Mouse (Mus musculus) heart, postnatal 36 days (tissue): ENCODE data around the gene Rabggtb. TPM values are rescaled to one million over a fixed set of nuclear protein-coding genes. Genes with fewer than 3 reads are reported as not detected.
A peak's percentile ranks its signal among the peaks of the same experiment; 100 is the strongest.

ENCODE experiments used
- DNase-seq, 2 experiments: peaks; one replicate each; pipeline ENCODE4 v3.0.0; 2021 to 2022
- intact Hi-C: fragments of 180-260 bp; cut with DNase I; formaldehyde crosslinking; loops from one replicate; pipeline ENCODE4 v1.15.1; 2025
- total RNA-seq, 2 experiments: library from RNA; stranded (reverse); gene quantifications; 2 replicates each; pipeline ENCODE4 v1.2.3; 2021

Rabggtb gene
- total RNA-seq: 10 to 100 TPM; 92.9 to 93.6 TPM

DNA sequence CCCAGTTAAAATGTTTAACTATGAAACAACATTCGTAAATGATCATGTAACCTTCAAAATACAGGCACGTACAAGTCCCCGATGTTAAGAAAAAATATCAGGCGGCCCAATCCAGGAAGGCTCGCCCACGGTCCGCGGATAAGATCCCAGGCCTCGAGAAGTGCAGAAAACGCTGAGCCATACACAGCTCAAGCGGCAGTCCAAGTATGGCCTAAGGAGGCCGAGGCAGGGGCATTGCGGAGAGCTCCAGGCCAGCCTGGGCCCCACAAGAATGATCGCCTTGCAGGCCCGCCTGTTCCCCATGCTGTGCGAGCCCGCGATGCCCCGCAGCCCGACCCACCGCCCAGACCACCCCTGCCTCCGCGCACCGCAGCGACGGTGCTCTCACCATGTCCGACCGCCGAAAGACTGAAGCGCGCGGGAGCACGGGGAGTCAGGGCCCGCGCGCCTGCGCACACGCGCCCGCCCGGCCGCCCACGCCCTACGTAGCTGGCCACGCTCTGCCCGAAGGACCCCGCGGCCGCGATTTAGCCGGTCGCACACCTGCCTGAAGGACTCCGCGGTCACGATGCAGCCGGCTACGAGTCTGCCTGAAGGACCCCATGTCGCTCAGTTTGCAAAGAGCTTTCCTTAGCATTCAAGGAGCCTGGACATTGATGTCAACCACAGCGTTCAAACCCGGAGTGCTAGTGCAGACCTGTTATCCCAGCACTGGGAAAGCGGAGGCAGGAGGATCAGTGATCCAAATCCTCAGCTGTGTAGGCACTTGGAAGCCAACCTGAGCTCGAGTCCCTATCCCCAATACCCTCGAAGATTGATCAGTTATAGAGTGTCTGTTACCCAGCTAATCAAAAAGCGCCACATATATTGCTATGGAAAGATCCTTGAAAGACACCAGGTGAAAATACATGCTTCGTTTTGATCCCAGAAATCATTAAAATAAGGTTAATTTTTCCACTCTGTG, at the start of gene Rabggtb:
TSS of gene Rabggtb (minus strand) at position 464 of the 964 bp plus-strand sequence.
- peak; percentile 95 to 97 for DNase-seq
- intact Hi-C loops: loop anchor here (1.0 kb wide), 1 partner anchor 31 kb away; the partner anchor contains the start of gene Acadm

- intact Hi-C loops: loop anchor here (5.0 kb wide), 1 partner anchor 610 kb away; no protein-coding TSS in a partner anchor
Observed at GRCm38 (mm10) chr3:153961632-153962389, 49.0 kb upstream of the Rabggtb start.

DNA sequence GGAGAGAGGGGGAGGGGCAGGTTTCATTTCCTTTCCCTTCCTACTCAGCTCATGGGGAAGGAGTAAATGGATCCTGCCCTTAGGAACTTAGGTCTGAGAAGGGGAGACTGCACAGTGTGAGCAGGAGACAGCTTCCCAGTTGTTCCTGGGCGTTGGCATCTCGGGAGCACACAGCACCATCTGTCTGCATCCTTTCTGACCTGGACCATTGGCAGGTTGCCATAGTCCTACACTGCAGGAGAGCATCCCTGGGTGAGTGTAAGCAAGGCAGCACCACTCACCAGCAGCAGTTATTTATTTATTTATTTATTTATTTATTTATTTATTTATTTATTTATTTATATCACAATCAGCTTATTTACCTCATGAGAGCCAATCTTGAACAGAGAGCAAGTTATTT, 48.1 kb upstream of the Rabggtb start:
- intact Hi-C loops: loop anchor here (5.0 kb wide), 1 partner anchor 611 kb away; no protein-coding TSS in a partner anchor
- no peak for DNase-seq

More at GRCm38 (mm10) chr3:153961632-153962389, 49.0 kb upstream of the Rabggtb start:
- no peak for DNase-seq

GRCm38 (mm10) chr3:153959731-153960207, 47.0 kb upstream of the Rabggtb start:
- no peak for DNase-seq
- intact Hi-C loops: loop anchor here (1.0 to 5.0 kb wide), 2 partner anchors 267 to 613 kb away; no protein-coding TSS in a partner anchor

- intact Hi-C loops: loop anchor here (1.0 kb wide), 1 partner anchor 267 kb away; no protein-coding TSS in a partner anchor
- no peak for DNase-seq
Observed at GRCm38 (mm10) chr3:153959035-153959730, 46.4 kb upstream of the Rabggtb start.

- intact Hi-C loops: no loop called here
- no peak for DNase-seq
Observed at GRCm38 (mm10) chr3:153957916-153958315, 45.1 kb upstream of the Rabggtb start.

- no peak for DNase-seq
- intact Hi-C loops: loop anchor here (10.0 kb wide), 1 partner anchor 647 kb away; the partner anchor contains the start of genes Cryz and Tyw3
Observed at GRCm38 (mm10) chr3:153948176-153948575, 35.4 kb upstream of the Rabggtb start.

DNA sequence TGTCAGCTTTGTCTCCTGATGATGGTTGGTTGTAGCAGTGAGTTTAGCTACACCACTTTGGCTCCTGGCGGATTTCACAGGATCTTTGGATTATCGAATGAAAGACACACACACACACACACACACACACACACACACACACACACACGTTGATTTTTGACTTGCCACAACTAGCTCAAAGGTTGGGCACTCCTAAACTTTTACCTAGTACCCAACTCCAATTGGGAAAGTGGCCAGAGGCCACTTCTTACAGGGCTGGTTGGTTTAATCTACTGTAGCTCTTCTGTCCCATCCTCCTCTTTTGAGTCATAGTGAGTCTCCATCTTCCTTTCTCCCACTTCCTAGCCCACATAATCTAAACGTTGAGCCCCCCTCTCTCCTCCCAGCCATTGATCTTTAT, 34.5 kb upstream of the Rabggtb start:
- intact Hi-C loops: loop anchor here (10.0 kb wide), 1 partner anchor 648 kb away; the partner anchor contains the start of genes Cryz and Tyw3
- DNase-seq: no peak

DNA sequence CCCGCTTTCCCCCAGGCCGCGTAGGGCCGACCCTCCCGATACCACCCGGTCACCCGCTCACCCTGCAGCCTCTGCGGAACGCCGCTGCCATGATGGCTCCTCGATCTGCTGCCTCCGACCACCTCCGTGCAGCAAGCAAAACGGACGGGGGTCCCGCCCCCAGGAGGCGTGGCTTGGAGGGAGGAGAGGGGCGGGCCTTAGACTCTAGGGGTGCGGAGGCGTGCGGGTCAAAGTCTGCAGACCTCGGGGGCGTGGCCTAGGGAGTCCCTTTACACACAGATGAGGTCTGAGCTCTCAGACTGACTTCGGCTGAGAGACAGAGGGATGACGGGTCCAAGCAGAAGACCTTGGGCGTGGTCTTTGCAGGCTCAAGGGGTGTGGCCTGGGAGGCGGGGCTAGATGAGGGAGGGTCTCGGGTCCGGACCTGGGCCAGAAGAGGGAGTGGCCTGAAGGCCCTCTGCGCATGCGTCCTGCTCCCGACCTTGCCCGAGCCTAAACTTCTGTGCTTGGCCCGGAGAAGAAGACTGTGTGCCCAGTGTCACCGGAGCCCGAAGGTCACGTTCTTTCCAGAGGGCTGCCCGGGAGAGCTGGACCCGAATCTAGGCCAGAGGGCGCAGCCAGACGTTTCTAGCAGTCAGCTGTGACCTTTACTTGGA, 31.7 kb upstream of the Rabggtb start, which contains the start of gene Acadm:
TSS of gene Acadm (minus strand) at position 298 of the 656 bp plus-strand sequence.
- DNase-seq: peak; percentile 98 to 99
- intact Hi-C loops: loop anchor here (1.0 to 10.0 kb wide), 2 partner anchors 31 to 650 kb away; partner anchors contain the start of genes Cryz, Rabggtb and Tyw3

DNA sequence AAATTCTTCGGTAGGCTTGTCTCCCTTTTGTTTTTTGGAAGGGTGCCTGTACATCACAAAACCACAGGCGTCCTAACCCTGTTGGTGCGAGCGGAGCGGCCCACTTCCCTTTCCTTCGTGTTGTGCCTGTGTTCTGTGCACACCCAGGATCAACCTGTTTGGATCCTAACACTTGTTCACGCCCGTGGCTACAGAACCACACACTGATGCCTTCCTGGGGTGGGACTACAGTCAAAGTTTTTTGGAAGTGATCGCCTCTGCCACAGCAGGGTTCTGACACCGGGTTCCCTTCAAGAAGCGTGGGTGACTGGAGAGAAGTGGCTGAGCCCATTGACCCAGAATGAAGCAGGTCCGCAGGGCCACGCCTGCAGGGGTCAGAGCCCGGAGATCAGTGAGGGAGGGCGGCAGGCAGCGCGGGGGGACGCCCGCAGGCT, 31.1 kb upstream of the Rabggtb start:
- intact Hi-C loops: loop anchor here (1.0 to 10.0 kb wide), 2 partner anchors 31 to 651 kb away; partner anchors contain the start of genes Cryz, Rabggtb and Tyw3
- DNase-seq: no peak

DNA sequence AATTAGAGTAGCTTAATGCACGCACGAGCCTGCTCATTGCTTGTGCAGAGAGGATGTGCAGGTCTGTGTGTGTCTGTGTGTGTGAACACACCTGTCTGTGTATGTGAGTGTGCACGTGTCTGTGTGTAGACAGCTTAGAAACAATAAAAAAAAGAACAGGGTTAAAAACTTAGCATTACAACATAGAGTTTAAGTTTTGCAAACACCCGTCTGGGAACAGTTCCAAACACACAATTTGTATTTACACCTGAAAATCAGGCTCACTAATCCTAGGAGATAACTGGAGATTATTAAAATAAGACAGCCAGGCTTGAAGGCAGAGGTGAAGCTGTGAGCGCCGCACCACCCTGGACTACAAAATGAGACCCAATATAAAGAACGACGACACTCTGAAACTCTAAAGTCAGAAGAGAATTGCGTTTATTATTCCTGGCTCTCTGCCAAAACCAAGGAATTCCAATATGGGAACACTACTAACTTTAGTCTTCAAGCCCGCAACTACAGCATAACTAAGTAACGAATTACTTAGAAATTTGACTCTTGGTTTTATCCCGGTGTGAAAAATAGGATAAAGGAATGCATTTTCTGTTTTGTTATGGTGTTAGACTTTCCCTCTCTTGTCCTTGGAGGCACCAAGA, 30.3 kb upstream of the Rabggtb start:
- DNase-seq: no peak
- intact Hi-C loops: loop anchor here (10.0 kb wide), 1 partner anchor 652 kb away; the partner anchor contains the start of genes Cryz and Tyw3

GRCm38 (mm10) chr3:153941613-153942012, 28.8 kb upstream of the Rabggtb start:
- intact Hi-C loops: loop anchor here (10.0 kb wide), 1 partner anchor 653 kb away; the partner anchor contains the start of genes Cryz and Tyw3

DNA sequence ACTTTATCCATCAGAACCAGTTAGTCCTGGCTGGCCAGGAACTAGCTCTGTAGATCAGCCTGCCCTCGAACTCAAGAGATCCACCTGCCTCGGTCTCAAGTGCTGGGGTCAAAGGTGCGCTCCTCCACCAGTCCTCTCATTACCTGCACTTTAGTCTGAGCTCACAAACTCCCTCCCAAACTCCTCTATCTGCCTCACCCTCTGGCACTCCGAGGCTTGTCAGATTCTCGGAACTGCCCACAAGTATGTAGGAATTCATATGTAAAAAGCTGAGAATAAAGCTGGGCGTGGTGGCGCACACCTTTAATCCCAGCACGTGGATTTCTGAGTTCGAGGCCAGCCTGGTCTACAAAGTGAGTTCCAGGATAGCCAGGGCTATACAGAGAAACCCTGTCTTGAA, 27.7 kb upstream of the Rabggtb start:
- intact Hi-C loops: loop anchor here (10.0 kb wide), 1 partner anchor 654 kb away; the partner anchor contains the start of genes Cryz and Tyw3

More at GRCm38 (mm10) chr3:153941613-153942012, 28.8 kb upstream of the Rabggtb start:
- DNase-seq: peak in 1 of 2 experiments; percentile 34

GRCm38 (mm10) chr3:153940021-153940420, 27.2 kb upstream of the Rabggtb start:
- intact Hi-C loops: loop anchor here (10.0 kb wide), 1 partner anchor 655 kb away; the partner anchor contains the start of genes Cryz and Tyw3
- DNase-seq: no peak

More for the DNA sequence above, 27.7 kb upstream of the Rabggtb start:
- no peak for DNase-seq

DNA sequence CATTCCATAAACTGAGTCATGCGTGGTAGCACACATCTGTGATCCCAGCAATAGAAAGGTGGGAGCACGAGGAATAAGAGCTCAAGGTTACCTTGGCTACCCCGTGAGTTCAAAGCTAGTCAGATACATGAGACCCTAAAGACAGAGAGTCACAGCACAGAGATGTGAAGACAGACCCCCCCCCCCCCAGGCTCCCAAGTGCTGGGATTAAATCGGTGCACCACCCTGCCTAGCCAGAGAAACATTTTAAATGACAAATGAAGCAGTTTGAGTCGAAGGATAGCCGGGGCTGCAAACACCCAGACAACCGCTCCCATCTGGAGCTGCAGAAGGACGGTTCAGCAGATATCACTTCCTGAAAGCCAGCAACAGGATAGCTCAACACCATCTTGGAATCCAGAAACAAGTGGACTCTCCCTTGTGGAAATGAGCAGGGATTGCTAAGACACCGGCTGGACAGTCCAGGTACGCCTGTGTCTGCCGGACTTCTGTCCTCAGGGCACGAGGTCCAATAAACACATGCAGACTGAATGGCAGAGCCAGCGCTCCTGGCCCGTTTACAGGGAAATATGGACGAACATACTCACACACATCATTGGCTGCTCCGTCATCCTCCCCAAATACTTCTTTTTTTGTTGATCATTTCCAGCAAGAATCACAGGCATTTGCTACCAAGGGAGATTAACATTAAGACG, 24.5 kb upstream of the Rabggtb start:
- no peak for DNase-seq
- intact Hi-C loops: no loop called here

DNA sequence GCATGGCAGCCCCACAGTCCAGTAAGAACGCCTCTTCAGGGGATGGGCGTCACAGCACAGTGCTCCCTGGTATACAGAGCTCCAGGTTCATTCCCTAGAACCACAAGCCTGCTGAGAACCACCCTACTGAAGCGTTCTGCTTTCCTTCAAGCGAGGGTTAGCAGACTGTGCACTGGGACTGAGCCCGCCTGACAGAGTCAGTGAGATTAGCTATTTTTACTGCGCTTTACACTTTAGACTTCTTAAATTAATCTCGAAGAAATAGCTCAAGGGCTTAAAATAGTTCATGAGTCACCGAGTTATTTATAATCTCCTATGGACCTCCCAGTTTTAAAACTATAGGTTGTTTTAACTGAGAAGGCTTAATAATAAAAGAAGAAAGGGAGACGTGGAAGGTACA, 23.1 kb upstream of the Rabggtb start:
- DNase-seq: no peak
- intact Hi-C loops: no loop called here

GRCm38 (mm10) chr3:153932461-153932860, 19.7 kb upstream of the Rabggtb start:
- intact Hi-C loops: no loop called here
- no peak for DNase-seq
